Mouse (Mus musculus) 3134 (cell line): ENCODE measurements at regions not wholly inside any gene's neighbourhood (a gene's known extent, or its start where the extent isn't known, plus 50 kb on each side); places are given as distances from the start of the nearest gene placed in this dataset.
A peak's percentile ranks its signal among the peaks of the same experiment; 100 is the strongest.

Experiments
- DNase-seq: peaks from one replicate; pipeline ENCODE4 v3.0.0-alpha.2; 2011; ENCODE audit warnings: low spot score; ENCODE audit not compliant: insufficient read length; ENCODE audit errors: extremely low read depth

DNA sequence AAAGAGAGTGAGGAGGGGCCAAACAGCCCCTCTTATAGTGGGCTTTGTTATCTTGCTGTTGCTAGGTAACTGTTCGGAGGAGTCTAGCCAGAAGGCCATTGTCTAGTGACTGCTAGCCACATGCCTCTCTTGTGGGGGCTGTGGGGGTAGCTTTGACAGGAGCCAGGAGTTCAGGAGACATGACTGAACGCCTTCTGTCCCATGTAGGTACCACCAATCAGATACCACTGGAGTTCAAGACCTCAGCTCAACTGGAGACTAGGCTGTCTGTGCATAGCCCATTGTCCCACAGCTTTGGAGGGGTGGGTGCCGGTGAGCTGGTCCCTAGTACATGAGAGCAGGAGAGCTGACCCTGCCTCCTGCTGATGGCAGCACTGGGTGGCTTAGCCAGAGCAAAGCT lies 82.4 kb upstream of the Unc93a2 start:
- no peak for DNase-seq

DNA sequence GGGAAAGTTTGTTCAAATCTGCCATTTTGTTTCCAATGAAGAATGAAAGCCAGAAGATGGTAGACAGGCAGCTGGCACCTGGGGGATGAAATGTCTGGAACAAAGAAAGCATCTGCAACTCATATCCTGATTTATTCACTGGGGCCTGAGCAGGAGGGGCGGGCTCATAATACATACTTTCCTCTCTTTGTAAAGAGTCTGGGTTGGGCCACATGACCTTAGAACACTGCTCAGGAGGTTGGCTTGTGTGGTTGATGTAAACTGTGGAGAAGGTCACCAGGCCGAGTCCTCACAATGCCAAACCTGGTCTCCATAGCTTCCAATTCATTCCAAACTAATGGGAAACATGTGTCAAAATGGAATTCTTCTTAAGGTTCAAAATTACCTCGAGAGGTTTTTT lies 79.6 kb upstream of the Unc93a2 start:
- DNase-seq: no peak

DNA sequence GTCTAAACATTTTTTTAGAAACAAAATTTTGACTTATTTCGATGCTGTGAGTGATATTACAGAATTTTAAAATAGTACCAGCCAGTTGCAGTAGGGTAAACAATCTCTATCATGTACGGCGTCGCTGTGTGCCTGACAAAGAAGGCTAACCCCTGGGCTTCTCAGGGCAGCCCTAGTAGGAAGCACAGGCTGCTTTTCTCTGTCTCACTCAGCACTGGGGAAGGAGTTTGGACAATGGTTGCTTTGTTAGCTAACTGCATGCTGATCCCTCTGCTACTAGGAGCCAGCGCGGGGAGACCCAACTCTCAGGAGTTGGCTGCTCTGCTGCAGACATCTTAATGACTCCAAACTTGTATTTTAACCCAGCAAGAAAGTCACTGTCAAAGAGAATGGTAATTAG lies 75.9 kb upstream of the Unc93a2 start:
- DNase-seq: no peak

DNA sequence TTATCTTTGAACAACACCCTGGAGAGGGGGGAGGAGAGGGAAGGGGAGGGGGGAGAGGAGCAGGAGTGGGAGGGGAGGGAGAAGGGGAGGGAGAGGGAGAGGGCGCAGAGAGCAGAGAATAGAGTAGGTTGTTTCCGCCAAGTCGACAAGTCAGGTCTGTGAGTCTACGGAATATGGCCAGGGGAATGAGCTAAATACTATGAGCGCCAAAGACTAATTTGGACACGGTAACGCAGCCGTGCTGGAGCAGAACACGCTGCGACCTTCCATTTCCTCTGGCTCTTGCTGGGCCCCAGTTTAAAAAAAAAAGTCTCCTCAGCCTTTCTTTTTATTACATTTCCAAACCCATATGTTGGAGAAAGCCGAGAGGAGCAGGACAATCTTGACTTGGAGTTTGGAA lies 71.7 kb upstream of the Unc93a2 start:
- DNase-seq: no peak

DNA sequence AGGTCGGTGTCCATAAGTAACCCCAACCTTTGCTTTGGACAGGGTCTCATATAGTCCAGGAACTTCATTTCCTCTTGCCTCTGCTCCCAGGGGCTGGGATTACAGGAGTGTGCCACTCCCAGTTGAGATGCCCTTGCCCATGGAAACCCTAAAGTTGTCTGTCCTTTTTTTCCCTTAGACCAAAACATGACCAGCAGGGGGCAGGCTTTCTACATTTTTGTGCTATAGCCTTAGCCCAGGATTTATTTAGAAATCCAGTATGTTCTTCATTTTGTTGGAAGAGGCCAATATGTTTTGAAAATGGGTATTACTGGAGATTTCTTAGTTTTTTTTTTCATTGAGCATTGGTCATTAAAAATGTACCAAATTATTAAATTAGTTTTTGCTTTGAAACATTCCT lies 58.6 kb upstream of the Unc93a2 start:
- DNase-seq: peak; percentile 20

DNA sequence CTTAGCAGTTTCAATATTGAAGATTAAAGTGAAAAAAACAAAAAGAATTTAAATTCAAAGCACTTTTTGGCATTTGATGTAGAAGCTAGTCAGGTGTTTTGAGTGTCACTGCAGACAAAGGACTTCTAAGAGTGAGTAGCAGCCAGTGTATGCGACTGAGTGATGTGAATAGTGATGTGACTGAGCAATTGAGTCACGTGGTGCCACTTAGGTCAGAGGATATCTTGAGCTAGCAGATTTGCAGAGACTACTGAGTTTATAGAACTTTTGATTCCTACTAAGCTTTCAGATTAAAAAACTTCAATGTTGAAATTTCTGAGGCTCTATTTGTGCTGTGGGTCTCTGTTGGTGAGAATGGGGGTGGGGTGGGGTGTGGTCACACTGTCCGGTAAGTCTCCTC lies 49.8 kb upstream of the Unc93a2 start:
- no peak for DNase-seq
